Mouse (Mus musculus): ENCODE results near the gene Eqtn. TPM values are rescaled to one million over a fixed set of nuclear protein-coding genes. Genes with fewer than 3 reads are reported as not detected.

Eqtn gene
- polyA plus RNA-seq (2012; rRNA removed): 0.40 and 0.47 TPM in 2 replicates
- not detected in 2 replicates for polyA plus RNA-seq (2014; fragmentation: Nextera tagmentation; extraction: Ambion mirVana)

DNA sequence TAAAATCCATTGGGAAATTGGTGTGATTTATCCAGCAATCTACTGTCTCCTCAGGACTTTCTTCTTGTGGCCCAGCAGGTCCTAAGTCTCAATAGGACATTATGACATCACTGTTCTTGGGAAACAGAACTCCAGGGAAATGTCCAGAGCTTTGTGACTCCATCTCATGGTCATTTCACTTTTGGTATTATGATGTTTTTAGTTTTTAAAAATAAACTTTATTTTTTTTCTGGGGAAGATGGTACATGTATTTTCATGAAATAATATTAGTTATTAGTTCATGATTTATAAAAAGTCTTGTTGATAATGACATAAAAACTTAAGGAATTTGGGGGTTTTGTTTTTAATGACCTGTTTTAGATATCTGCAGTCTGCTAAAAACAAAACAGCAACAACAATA is at the start of gene Eqtn:
TSS of gene Eqtn (minus strand) at position 101 of the 400 bp plus-strand sequence.
- H3K9ac ChIP-seq (ENCODE audit: low read depth, low read length, severe bottlenecking): no peak within 1 kb of the TSS
- no peak for DNase-seq (ENCODE audit: low spot score)
- H3K27me3 ChIP-seq (ENCODE audit: control insufficient read depth, insufficient read depth, low read length): no peaks in the 10 kb centered on the region
- TF ChIP-seq POLR2A (IDR thresholded peaks at IDR 0.05; ENCODE audit: borderline replicate concordance, extremely low read depth, insufficient read depth, insufficient read length): no peak
- no peaks in the 10 kb centered on the region for H3K36me3 ChIP-seq (ENCODE audit: control insufficient read depth, insufficient read depth, low read length)
- H3K4me3 ChIP-seq (replicated peaks; ENCODE audit: low read length): no peak within 1 kb of the TSS
- ATAC-seq (ENCODE audit: low FRiP score, low read depth): no peak
- H3K4me2 ChIP-seq (replicated peaks; ENCODE audit: low read depth, low read length, severe bottlenecking): no peak within 1 kb of the TSS
- H3K4me1 ChIP-seq (ENCODE audit: control insufficient read depth, insufficient read depth, low read length): no peaks in the 10 kb centered on the region
- H3K9me3 ChIP-seq (ENCODE audit: control insufficient read depth, low read length): no peaks in the 10 kb centered on the region
- no peak within 1 kb of the TSS for H3K27ac ChIP-seq (replicated peaks; ENCODE audit: low read depth, low read length)

GRCm38 (mm10) chr4:94973321-94973720 is 44.7 kb upstream of the Eqtn start:
- peaks cover 51% of the 10 kb centered on the region for H3K36me3 ChIP-seq (ENCODE audit: control insufficient read depth, insufficient read depth, low read length)
- no peak for TF ChIP-seq POLR2A (IDR thresholded peaks at IDR 0.05; ENCODE audit: borderline replicate concordance, extremely low read depth, insufficient read depth, insufficient read length)
- H3K4me1 ChIP-seq (ENCODE audit: control insufficient read depth, insufficient read depth, low read length): peaks cover 12% of the 10 kb centered on the region
- ATAC-seq (ENCODE audit: low FRiP score, low read depth): no peak
- H3K4me2 ChIP-seq (replicated peaks; ENCODE audit: low read depth, low read length, severe bottlenecking): no peak overlapping the region
- no peaks in the 10 kb centered on the region for H3K27me3 ChIP-seq (ENCODE audit: control insufficient read depth, insufficient read depth, low read length)
- WGBS: 92% methylated on average over 2 of the region's 2 CpGs
- H3K9ac ChIP-seq (ENCODE audit: low read depth, low read length, severe bottlenecking): no peak overlapping the region
- no peaks in the 10 kb centered on the region for H3K9me3 ChIP-seq (ENCODE audit: control insufficient read depth, low read length)
- H3K27ac ChIP-seq (replicated peaks; ENCODE audit: low read depth, low read length): no peak overlapping the region
- DNase-seq (ENCODE audit: low spot score): no peak
- H3K4me3 ChIP-seq (replicated peaks; ENCODE audit: low read length): no peak overlapping the region

DNA sequence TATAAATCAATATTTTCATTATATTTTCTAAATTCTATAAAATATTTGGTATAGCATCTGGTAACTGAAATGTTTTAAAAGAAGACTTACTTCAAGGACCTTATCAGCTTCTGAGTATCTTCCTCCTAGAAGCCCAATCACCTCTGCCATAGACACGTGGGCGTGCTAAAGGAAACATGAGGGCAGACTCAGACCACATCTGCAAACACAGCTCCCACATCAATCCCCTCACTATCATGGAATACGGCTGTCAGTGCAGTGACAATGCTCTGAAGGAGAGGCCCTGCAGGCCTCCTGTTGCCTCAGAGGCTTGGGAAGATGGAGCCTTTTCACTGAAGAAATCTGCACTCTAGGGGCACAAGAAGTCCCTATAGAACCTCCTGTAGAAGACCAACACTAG is 24.1 kb upstream of the Eqtn start:
- no peak for ATAC-seq (ENCODE audit: low FRiP score, low read depth)
- WGBS: 83% methylated on average over 3 of the region's 3 CpGs

DNA sequence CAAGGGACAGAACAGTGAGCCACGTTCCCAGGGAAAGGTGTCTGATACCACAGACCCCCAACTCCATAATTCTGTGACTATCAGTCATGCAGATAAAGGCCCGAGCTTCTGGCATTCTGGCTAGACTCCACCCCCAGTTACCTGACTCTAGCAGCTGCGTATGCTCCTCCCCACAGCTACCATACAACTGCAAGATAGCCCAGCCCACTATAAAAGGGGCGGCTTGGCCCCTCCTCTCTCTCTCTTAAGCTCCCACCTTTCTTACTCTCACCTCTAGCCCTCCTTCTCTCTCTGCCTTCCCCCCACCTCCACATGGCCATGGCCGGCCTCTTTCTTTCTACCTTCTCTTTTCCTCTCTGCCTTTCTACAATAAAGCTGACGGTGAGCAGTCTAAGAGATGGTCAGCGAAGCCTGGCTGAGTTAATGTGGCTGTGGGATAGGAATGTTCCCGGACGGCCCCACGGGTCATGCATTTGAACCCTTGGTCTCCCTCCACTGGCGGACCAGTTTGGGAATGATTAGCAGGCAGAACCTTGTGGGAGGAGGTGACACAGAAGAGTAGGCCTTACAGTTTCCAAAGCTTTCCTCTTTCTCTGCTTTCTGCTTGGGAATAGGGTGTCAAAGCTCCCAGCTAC is 12.7 kb upstream of the Eqtn start:
- Histone ChIP-seq H3K9ac (ENCODE audit: low read depth, low read length, severe bottlenecking) (no peak overlapping the region), H3K4me1 (ENCODE audit: control insufficient read depth, insufficient read depth, low read length) (no peaks in the 10 kb centered on the region), H3K36me3 (ENCODE audit: control insufficient read depth, insufficient read depth, low read length) (peaks cover 46% of the 10 kb centered on the region), H3K9me3 (ENCODE audit: control insufficient read depth, low read length) (no peaks in the 10 kb centered on the region), H3K27me3 (ENCODE audit: control insufficient read depth, insufficient read depth, low read length) (no peaks in the 10 kb centered on the region), H3K4me3 (replicated peaks; ENCODE audit: low read length) (no peak overlapping the region), H3K4me2 (replicated peaks; ENCODE audit: low read depth, low read length, severe bottlenecking) (no peak overlapping the region), H3K27ac (replicated peaks; ENCODE audit: low read depth, low read length) (no peak overlapping the region)
- TF ChIP-seq POLR2A (IDR thresholded peaks at IDR 0.05; ENCODE audit: borderline replicate concordance, extremely low read depth, insufficient read depth, insufficient read length): no peak
- no peak for DNase-seq (ENCODE audit: low spot score)
- no peak for ATAC-seq (ENCODE audit: low FRiP score, low read depth)
- WGBS: 76% methylated on average over 11 of the region's 11 CpGs

More for the DNA sequence above, 24.1 kb upstream of the Eqtn start:
- no peak for DNase-seq (ENCODE audit: low spot score)
- H3K4me3 ChIP-seq (replicated peaks; ENCODE audit: low read length): no peak overlapping the region
- peaks cover 63% of the 10 kb centered on the region for H3K36me3 ChIP-seq (ENCODE audit: control insufficient read depth, insufficient read depth, low read length)
- H3K4me1 ChIP-seq (ENCODE audit: control insufficient read depth, insufficient read depth, low read length): no peaks in the 10 kb centered on the region
- no peak overlapping the region for H3K9ac ChIP-seq (ENCODE audit: low read depth, low read length, severe bottlenecking)
- H3K27ac ChIP-seq (replicated peaks; ENCODE audit: low read depth, low read length): no peak overlapping the region
- no peak overlapping the region for H3K4me2 ChIP-seq (replicated peaks; ENCODE audit: low read depth, low read length, severe bottlenecking)
- TF ChIP-seq POLR2A (IDR thresholded peaks at IDR 0.05; ENCODE audit: borderline replicate concordance, extremely low read depth, insufficient read depth, insufficient read length): no peak
- H3K27me3 ChIP-seq (ENCODE audit: control insufficient read depth, insufficient read depth, low read length): no peaks in the 10 kb centered on the region
- no peaks in the 10 kb centered on the region for H3K9me3 ChIP-seq (ENCODE audit: control insufficient read depth, low read length)

- no peak overlapping the region for H3K4me3 ChIP-seq (replicated peaks; ENCODE audit: low read length)
- WGBS: 73% methylated on average over 3 of the region's 3 CpGs
- ATAC-seq (ENCODE audit: low FRiP score, low read depth) (no peak), DNase-seq (ENCODE audit: low spot score) (no peak)
- no peak overlapping the region for H3K9ac ChIP-seq (ENCODE audit: low read depth, low read length, severe bottlenecking)
- no peaks in the 10 kb centered on the region for H3K4me1 ChIP-seq (ENCODE audit: control insufficient read depth, insufficient read depth, low read length)
- H3K27ac ChIP-seq (replicated peaks; ENCODE audit: low read depth, low read length): no peak overlapping the region
- TF ChIP-seq POLR2A (IDR thresholded peaks at IDR 0.05; ENCODE audit: borderline replicate concordance, extremely low read depth, insufficient read depth, insufficient read length): no peak
- no peak overlapping the region for H3K4me2 ChIP-seq (replicated peaks; ENCODE audit: low read depth, low read length, severe bottlenecking)
- no peaks in the 10 kb centered on the region for H3K9me3 ChIP-seq (ENCODE audit: control insufficient read depth, low read length)
- no peaks in the 10 kb centered on the region for H3K36me3 ChIP-seq (ENCODE audit: control insufficient read depth, insufficient read depth, low read length)
- no peaks in the 10 kb centered on the region for H3K27me3 ChIP-seq (ENCODE audit: control insufficient read depth, insufficient read depth, low read length)
These were observed 26.9 kb downstream of the Eqtn start for GRCm38 (mm10) chr4:94901780-94902179.
